Mouse (Mus musculus): ENCODE measurements around the gene Pappa2.

Pappa2 gene

GRCm38 (mm10) chr1:158980390-158980789 is at the start of gene Pappa2:
Gene Pappa2, minus strand, starts transcription at chr1:158980490.
- DNase-seq (ENCODE audit: extremely low read depth, insufficient read length, low spot score): no peak

GRCm38 (mm10) chr1:159029106-159029505 is 48.8 kb upstream of the Pappa2 start:
- DNase-seq (ENCODE audit: extremely low read depth, insufficient read length, low spot score): no peak

GRCm38 (mm10) chr1:159014940-159015660 is 34.8 kb upstream of the Pappa2 start:
- DNase-seq (ENCODE audit: extremely low read depth, insufficient read length, low spot score): no peak

- no peak for DNase-seq (ENCODE audit: extremely low read depth, insufficient read length, low spot score)
These were observed 6.8 kb upstream of the Pappa2 start for GRCm38 (mm10) chr1:158987042-158987441.

GRCm38 (mm10) chr1:158962340-158962739 is 17.9 kb downstream of the Pappa2 start:
- DNase-seq (ENCODE audit: extremely low read depth, insufficient read length, low spot score): no peak

GRCm38 (mm10) chr1:158960984-158961383 is 19.3 kb downstream of the Pappa2 start:
- DNase-seq (ENCODE audit: extremely low read depth, insufficient read length, low spot score): no peak

- DNase-seq (ENCODE audit: extremely low read depth, insufficient read length, low spot score): no peak
These were observed 19.7 kb downstream of the Pappa2 start for GRCm38 (mm10) chr1:158960549-158960948.

GRCm38 (mm10) chr1:158956361-158956760 is 23.9 kb downstream of the Pappa2 start:
- no peak for DNase-seq (ENCODE audit: extremely low read depth, insufficient read length, low spot score)

- DNase-seq (ENCODE audit: extremely low read depth, insufficient read length, low spot score): no peak
These were observed 25.5 kb downstream of the Pappa2 start for GRCm38 (mm10) chr1:158954785-158955184.

GRCm38 (mm10) chr1:158953479-158954207 is 26.6 kb downstream of the Pappa2 start:
- DNase-seq (ENCODE audit: extremely low read depth, insufficient read length, low spot score): peak; percentile 11

- no peak for DNase-seq (ENCODE audit: extremely low read depth, insufficient read length, low spot score)
These were observed 31.2 kb downstream of the Pappa2 start for GRCm38 (mm10) chr1:158949041-158949440.

- DNase-seq (ENCODE audit: extremely low read depth, insufficient read length, low spot score): peak; percentile 32
These were observed 32.1 kb downstream of the Pappa2 start for GRCm38 (mm10) chr1:158947981-158948735.

- no peak for DNase-seq (ENCODE audit: extremely low read depth, insufficient read length, low spot score)
These were observed 35.4 kb downstream of the Pappa2 start for GRCm38 (mm10) chr1:158944936-158945335.

- no peak for DNase-seq (ENCODE audit: extremely low read depth, insufficient read length, low spot score)
These were observed 37.4 kb downstream of the Pappa2 start for GRCm38 (mm10) chr1:158942864-158943263.

GRCm38 (mm10) chr1:158940966-158941365 is 39.3 kb downstream of the Pappa2 start:
- no peak for DNase-seq (ENCODE audit: extremely low read depth, insufficient read length, low spot score)

GRCm38 (mm10) chr1:158934447-158934846 is 45.8 kb downstream of the Pappa2 start:
- DNase-seq (ENCODE audit: extremely low read depth, insufficient read length, low spot score): no peak

- no peak for DNase-seq (ENCODE audit: extremely low read depth, insufficient read length, low spot score)
These were observed 49.0 kb downstream of the Pappa2 start for GRCm38 (mm10) chr1:158931202-158931827.

GRCm38 (mm10) chr1:158929369-158929768 is 50.9 kb downstream of the Pappa2 start:
- DNase-seq (ENCODE audit: extremely low read depth, insufficient read length, low spot score): no peak

- no peak for DNase-seq (ENCODE audit: extremely low read depth, insufficient read length, low spot score)
These were observed 59.8 kb downstream of the Pappa2 start for GRCm38 (mm10) chr1:158920451-158920850.

GRCm38 (mm10) chr1:158918890-158919289 is 61.4 kb downstream of the Pappa2 start:
- no peak for DNase-seq (ENCODE audit: extremely low read depth, insufficient read length, low spot score)

- DNase-seq (ENCODE audit: extremely low read depth, insufficient read length, low spot score): peak; percentile 42
These were observed 63.2 kb downstream of the Pappa2 start for GRCm38 (mm10) chr1:158917067-158917466.
